Mouse (Mus musculus): Measurements from ENCODE around the gene Hoxd10. TPM values are rescaled to one million over a fixed set of nuclear protein-coding genes. Genes with fewer than 3 reads are reported as not detected.

Hoxd10 gene
- total RNA-seq, 2 experiments from 2014 or later, result 1.5 to 4.5 TPM

DNA sequence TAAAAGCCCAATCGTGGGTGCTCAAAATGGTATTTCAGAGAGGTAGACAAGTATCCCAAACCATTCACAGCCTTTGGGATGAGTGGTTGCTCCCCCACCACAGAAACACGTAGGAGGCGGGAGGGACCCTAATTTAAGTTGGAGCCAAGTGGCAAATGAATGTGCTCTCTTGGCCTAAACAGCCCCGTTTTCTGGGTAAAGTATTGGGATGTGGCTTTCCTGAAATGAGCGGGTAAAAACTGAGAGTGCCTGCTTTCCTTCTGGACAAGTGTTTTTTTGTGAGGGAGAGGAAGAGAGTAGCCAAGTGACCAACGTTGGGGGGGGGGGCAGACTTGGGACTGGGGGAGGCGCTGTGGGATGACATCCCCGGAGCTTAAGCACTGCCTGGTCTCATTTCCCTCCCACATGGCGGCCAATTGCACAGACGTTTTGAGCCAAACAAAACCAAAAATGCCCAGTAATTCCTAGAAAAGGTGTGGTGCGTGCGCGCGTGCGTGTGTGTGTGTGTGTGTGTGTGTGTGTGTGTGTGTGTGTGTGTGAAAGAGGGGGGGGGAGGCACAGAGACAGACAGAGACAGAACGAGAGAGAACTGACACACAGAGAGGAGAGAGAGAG, 19.3 kb downstream of the Hoxd10 start:
- no peak for DNase-seq

DNA sequence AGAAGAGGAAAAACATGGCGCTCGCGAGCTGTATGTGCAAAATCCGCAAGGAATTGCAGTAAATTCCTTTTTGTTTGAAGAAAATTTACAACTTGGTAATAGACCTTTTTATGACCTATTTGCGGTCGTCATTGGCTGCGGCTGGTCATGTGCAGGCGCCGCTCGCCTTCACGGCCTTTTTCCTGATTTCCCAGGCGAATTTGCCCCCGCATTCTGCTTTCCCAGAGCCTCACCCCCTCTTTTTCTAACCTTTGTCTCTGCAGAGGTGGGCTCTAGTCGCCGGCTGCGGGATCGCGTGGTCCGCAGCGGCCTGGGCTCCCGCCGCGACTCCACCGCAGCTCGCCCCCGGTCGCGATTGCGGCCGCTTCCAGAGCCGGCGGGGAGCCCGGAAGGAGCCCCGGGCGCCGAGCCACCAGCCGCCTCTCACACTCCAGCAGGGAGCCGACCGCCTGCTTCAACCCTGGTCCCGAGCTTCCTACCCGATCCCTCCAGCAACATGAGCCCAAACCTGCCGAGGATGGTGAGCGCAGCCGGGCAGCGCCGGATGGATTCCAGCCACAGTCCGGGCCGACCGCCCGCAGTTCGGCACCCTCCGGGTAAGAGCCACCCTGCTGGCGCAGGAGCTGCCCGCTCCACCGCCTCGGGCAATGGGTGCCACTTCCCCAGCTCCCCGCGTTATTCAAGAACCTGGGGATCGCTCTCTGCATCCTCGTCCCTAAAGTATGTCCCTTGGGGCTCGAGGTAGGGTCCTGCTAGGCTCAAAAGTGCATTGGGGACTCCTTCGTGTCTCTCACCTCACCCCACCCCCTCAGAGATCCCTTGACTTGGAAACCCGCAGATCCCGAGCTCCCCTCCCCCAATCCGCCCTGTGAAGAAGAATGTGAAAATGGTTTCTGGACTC, 20.2 kb downstream of the Hoxd10 start, which contains the start of the genes Hoxd3 and Hoxd4:
TSS of gene Hoxd3 (plus strand) at position 207 of the 901 bp plus-strand sequence.
TSS of gene Hoxd4 (plus strand) at position 209 of the 901 bp plus-strand sequence.
- DNase-seq, result peak; percentile 70

GRCm38 (mm10) chr2:74713239-74714150, 21.8 kb downstream of the Hoxd10 start:
- DNase-seq, result no peak

- no peak for DNase-seq
Observed at GRCm38 (mm10) chr2:74714156-74714789, 22.5 kb downstream of the Hoxd10 start.

DNA sequence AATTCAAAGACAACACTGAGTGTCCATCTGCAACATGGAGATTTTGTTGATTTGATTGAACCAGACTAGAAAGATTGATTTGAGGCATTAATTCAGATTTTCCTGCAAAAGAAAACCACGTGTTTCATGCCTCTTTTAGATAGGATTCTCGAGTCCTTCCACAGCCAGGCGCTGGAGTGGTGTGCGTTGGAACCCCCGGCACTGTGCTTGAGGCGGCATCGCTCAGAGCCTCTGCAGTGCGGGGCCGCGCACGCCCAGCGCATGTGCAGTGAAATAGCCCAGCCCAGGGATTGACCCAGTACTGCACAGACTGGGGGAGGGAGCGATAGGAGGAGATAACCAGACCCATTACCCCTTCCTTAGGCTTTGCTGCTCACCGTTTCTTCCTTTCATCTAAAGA, 23.2 kb downstream of the Hoxd10 start:
- no peak for DNase-seq

GRCm38 (mm10) chr2:74715504-74716241, 23.9 kb downstream of the Hoxd10 start:
- peak; percentile 79 for DNase-seq

GRCm38 (mm10) chr2:74720384-74720783, 28.7 kb downstream of the Hoxd10 start:
- no peak for DNase-seq

DNA sequence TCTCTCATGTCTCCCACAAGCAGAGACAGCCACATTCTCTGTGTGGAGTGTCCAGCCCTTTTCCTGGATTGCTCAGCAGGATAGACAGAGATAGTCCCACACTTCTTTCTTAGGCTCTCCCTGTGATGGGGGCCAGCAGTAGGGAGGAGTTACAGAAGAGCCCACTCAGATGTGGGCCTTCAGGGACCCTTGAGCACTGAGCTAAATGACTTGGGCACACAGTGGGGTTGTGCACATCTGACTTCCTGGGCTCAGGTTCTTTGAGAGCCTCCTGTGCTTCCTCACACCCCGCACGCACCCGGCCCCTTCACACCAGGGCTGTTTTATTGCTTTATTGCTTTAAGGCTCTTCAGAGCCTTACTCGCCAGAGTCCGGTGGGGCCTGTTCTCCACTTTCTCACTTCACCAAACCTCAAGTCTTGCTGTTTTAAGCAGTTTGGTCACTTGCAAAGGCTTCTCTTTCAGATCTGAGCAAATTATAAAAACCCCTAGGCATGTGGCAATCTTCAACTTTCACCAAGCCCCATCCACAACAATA, 29.3 kb downstream of the Hoxd10 start:
- no peak for DNase-seq

- no peak for DNase-seq
Observed at GRCm38 (mm10) chr2:74721882-74722281, 30.2 kb downstream of the Hoxd10 start.

GRCm38 (mm10) chr2:74722949-74723348, 31.2 kb downstream of the Hoxd10 start:
- DNase-seq, result no peak

- DNase-seq, result no peak
Observed at GRCm38 (mm10) chr2:74724244-74725015, 32.7 kb downstream of the Hoxd10 start.

GRCm38 (mm10) chr2:74725171-74725570, 33.4 kb downstream of the Hoxd10 start:
- DNase-seq, result no peak

DNA sequence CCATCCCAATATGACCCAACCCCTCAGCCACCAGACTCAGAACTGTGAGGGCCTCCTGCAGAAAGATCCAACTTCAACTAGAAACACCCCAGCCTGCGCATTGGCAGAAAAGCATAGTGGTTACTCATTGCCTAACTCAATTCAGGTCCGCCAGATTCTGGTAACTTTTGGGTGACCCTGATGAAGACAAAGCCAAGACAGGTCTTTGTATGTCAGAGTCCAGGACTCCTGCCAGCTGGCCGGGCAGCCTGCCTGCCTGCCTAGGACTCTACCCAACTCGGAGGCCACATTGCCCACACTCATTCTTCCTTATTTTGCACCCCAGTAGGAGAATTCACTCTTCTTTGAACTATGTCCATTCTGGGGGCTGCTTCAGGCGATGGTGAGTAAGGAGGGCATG, 34.8 kb downstream of the Hoxd10 start, which contains the start of gene Gm28230:
TSS of gene Gm28230 (plus strand) at position 178 of the 400 bp plus-strand sequence.
- DNase-seq, result no peak

DNA sequence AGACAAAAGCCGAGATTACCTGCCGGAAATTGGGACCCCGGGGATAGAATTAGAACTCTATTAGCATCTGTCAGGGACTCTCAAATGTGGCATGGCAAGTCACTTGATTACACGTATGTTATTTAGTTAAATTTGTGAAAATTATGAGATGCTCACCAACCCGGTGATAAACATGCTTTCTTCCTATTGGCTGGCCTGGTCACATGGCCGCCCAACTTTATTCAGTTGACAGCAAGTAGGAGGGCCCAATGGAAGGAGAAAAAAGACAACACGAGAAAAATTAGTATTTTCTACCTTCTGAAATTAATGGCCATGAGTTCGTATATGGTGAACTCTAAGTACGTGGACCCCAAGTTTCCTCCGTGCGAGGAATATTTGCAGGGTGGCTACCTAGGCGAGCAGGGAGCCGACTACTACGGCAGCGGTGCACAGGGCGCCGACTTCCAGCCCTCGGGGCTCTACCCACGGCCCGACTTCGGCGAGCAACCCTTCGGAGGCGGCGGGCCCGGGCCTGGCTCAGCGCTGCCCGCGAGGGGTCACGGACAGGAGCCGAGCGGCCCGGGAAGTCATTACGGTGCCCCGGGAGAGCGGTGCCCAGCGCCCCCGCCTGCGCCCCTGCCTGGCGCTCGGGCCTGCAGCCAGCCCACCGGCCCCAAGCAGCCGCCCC, 35.4 kb downstream of the Hoxd10 start:
- no peak for DNase-seq

- no peak for DNase-seq
Observed at GRCm38 (mm10) chr2:74727640-74728302, 36.0 kb downstream of the Hoxd10 start.

DNA sequence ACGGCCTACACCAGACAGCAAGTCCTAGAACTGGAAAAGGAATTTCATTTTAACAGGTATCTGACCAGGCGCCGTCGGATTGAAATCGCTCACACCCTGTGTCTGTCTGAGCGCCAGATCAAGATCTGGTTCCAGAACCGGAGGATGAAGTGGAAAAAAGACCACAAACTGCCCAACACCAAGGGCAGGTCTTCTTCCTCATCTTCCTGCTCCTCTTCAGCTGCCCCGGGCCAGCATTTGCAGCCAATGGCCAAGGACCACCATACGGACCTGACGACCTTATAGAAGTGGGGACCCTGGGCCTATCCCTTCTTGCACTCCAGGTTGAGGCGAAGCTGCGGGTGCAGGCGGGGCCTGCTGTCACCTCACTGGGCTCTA, 36.6 kb downstream of the Hoxd10 start:
- no peak for DNase-seq

DNA sequence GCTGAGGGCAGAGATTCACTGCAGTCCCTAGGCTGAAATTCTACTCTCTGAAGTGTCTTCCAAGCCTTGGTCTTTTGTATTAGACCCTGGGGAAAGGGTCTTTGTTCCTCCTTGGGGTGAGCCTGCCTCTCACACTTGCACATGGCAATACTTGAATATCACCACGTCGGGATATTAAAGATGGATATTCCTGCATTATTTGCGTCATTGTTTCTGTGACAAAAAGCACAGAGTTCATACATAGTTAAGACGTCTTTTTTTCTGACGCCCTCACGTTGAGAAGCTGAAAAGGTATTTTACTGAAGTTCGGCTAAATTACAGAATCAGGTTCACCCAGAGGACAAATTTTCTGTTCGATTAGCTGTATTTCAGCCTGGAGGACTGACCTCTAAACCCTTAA, 38.6 kb downstream of the Hoxd10 start:
- no peak for DNase-seq

DNA sequence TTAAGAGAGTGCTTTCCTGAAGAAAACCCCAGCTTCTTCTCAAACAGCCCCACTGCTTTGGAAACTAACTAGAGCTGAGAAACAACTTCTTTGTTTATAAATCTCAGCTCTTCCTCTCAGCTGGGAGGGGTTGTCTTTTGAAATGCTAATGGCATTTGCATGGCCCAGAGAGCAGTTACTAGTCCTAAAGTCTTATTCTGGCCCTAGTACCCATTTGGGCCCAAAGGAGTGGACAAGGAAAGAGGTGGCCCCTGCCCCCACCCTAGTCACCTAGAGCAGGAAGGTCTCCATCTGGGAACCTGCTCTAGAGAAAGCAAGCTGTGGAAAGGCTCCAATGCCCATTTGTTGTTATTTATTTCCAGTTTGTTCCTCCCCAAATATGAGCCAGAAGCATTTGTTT, 39.3 kb downstream of the Hoxd10 start:
- DNase-seq, result no peak

Data from gastrocnemius, postnatal 25 days (tissue).